Mouse (Mus musculus): ENCODE results near the gene Srgap2. TPM values are rescaled to one million over a fixed set of nuclear protein-coding genes. Genes with fewer than 3 reads are reported as not detected.
"Not testable (repeated sequence)": the region's sequence is repeated elsewhere in the genome, so short reads cannot be mapped to it uniquely, and the experiment has no call there.

The Srgap2 gene
- total and polyA plus RNA-seq, 3 experiments, result 27.9 to 135 (median 32.5) TPM

GRCm38 (mm10) chr1:131336017-131336416 lies 191.1 kb downstream of the Srgap2 start:
- ATAC-seq (ENCODE audit: extremely low read depth, insufficient number of reproducible peaks, low FRiP score, poor library complexity, severe bottlenecking) (no peak), DNase-seq (ENCODE audit: low spot score) (no peak)
- Histone ChIP-seq H3K9me3 (replicated peaks) (no peaks in the 10 kb centered on the region), H3K27me3 (ENCODE audit: insufficient read depth, low read length) (no peaks in the 10 kb centered on the region), H3K4me3 (ENCODE audit: low read depth, low read length) (no peak overlapping the region), H3K36me3 (replicated peaks) (peaks cover 64% of the 10 kb centered on the region), H3K4me1 (ENCODE audit: insufficient read depth, low read depth, low read length) (no peaks in the 10 kb centered on the region)
- no peak for TF ChIP-seq TAL1 (conservative IDR thresholded peaks at IDR 0.05; ENCODE audit: low read depth, low read length)
- TF ChIP-seq POLR2AphosphoS5 (IDR thresholded peaks at IDR 0.05; ENCODE audit: insufficient replicate concordance, low read depth, low read length), result no peak
- TF ChIP-seq CTCF (IDR thresholded peaks at IDR 0.05; ENCODE audit: low read depth, low read length), result no peak
- no peak for TF ChIP-seq GATA1 (IDR thresholded peaks at IDR 0.05; ENCODE audit: borderline replicate concordance, low read length)
- TF ChIP-seq GATA2 (IDR thresholded peaks at IDR 0.05; ENCODE audit: borderline replicate concordance, low read depth, low read length), result no peak

- Histone ChIP-seq H3K9me3 (replicated peaks) (no peaks in the 10 kb centered on the region), H3K4me1 (ENCODE audit: insufficient read depth, low read depth, low read length) (no peaks in the 10 kb centered on the region), H3K36me3 (replicated peaks) (peaks cover 63% of the 10 kb centered on the region), H3K27me3 (ENCODE audit: insufficient read depth, low read length) (no peaks in the 10 kb centered on the region), H3K4me3 (ENCODE audit: low read depth, low read length) (no peak overlapping the region)
- ATAC-seq (ENCODE audit: extremely low read depth, insufficient number of reproducible peaks, low FRiP score, poor library complexity, severe bottlenecking) (no peak), DNase-seq (ENCODE audit: low spot score) (no peak)
- TF ChIP-seq POLR2AphosphoS5 (IDR thresholded peaks at IDR 0.05; ENCODE audit: insufficient replicate concordance, low read depth, low read length), result no peak
- TF ChIP-seq CTCF (IDR thresholded peaks at IDR 0.05; ENCODE audit: low read depth, low read length), result no peak
- TF ChIP-seq GATA2 (IDR thresholded peaks at IDR 0.05; ENCODE audit: borderline replicate concordance, low read depth, low read length), result no peak
- TF ChIP-seq TAL1 (conservative IDR thresholded peaks at IDR 0.05; ENCODE audit: low read depth, low read length), result no peak
- TF ChIP-seq GATA1 (IDR thresholded peaks at IDR 0.05; ENCODE audit: borderline replicate concordance, low read length), result no peak
Measured at GRCm38 (mm10) chr1:131335604-131336003, 191.5 kb downstream of the Srgap2 start.

GRCm38 (mm10) chr1:131331180-131331579 lies 196.0 kb downstream of the Srgap2 start:
- Histone ChIP-seq H3K27me3 (ENCODE audit: insufficient read depth, low read length) (no peaks in the 10 kb centered on the region), H3K4me3 (ENCODE audit: low read depth, low read length) (no peak overlapping the region), H3K4me1 (ENCODE audit: insufficient read depth, low read depth, low read length) (no peaks in the 10 kb centered on the region), H3K36me3 (replicated peaks) (peaks cover 56% of the 10 kb centered on the region), H3K9me3 (replicated peaks) (no peaks in the 10 kb centered on the region)
- TF ChIP-seq POLR2AphosphoS5 (IDR thresholded peaks at IDR 0.05; ENCODE audit: insufficient replicate concordance, low read depth, low read length), result no peak
- TF ChIP-seq GATA2 (IDR thresholded peaks at IDR 0.05; ENCODE audit: borderline replicate concordance, low read depth, low read length), result no peak
- no peak for TF ChIP-seq TAL1 (conservative IDR thresholded peaks at IDR 0.05; ENCODE audit: low read depth, low read length)
- TF ChIP-seq CTCF (IDR thresholded peaks at IDR 0.05; ENCODE audit: low read depth, low read length), result no peak
- TF ChIP-seq GATA1 (IDR thresholded peaks at IDR 0.05; ENCODE audit: borderline replicate concordance, low read length), result no peak
- no peak for DNase-seq (ENCODE audit: low spot score)
- no peak for ATAC-seq (ENCODE audit: extremely low read depth, insufficient number of reproducible peaks, low FRiP score, poor library complexity, severe bottlenecking)

DNA sequence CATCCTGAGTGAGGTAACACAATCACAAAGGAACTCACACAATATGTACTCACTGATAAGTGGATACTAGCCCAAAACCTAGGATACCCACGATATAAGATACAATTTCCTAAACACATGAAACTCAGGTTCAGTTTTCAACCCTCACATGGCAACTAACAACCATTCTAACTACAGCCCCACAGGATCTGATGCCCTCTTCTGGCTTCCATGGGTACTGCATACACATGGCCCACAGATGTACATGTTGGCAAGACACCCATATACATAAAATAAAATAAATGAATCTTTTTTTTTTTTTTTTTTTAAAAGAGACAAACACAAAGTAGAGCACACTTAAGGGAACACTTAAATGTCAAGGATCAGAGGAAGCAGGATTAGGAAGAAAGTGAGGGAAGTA lies 198.1 kb downstream of the Srgap2 start:
- not testable (repeated sequence) for DNase-seq (ENCODE audit: low spot score); H3K4me3 ChIP-seq (ENCODE audit: low read depth, low read length); H3K9me3 ChIP-seq (replicated peaks); H3K27me3 ChIP-seq (ENCODE audit: insufficient read depth, low read length); H3K4me1 ChIP-seq (ENCODE audit: insufficient read depth, low read depth, low read length); ATAC-seq (ENCODE audit: extremely low read depth, insufficient number of reproducible peaks, low FRiP score, poor library complexity, severe bottlenecking)
- peak; percentile 33 for TF ChIP-seq CTCF (IDR thresholded peaks at IDR 0.05; ENCODE audit: low read depth, low read length)
- H3K36me3 ChIP-seq (replicated peaks), result peaks cover 56% of the 10 kb centered on the region

GRCm38 (mm10) chr1:131327167-131327566 lies 200.0 kb downstream of the Srgap2 start:
- ATAC-seq (ENCODE audit: extremely low read depth, insufficient number of reproducible peaks, low FRiP score, poor library complexity, severe bottlenecking) (no peak), DNase-seq (ENCODE audit: low spot score) (no peak)
- Histone ChIP-seq H3K27me3 (ENCODE audit: insufficient read depth, low read length) (no peaks in the 10 kb centered on the region), H3K36me3 (replicated peaks) (peaks cover 44% of the 10 kb centered on the region), H3K4me3 (ENCODE audit: low read depth, low read length) (no peak overlapping the region), H3K9me3 (replicated peaks) (no peaks in the 10 kb centered on the region), H3K4me1 (ENCODE audit: insufficient read depth, low read depth, low read length) (no peaks in the 10 kb centered on the region)
- no peak for TF ChIP-seq TAL1 (conservative IDR thresholded peaks at IDR 0.05; ENCODE audit: low read depth, low read length)
- TF ChIP-seq GATA1 (IDR thresholded peaks at IDR 0.05; ENCODE audit: borderline replicate concordance, low read length), result no peak
- no peak for TF ChIP-seq CTCF (IDR thresholded peaks at IDR 0.05; ENCODE audit: low read depth, low read length)
- no peak for TF ChIP-seq POLR2AphosphoS5 (IDR thresholded peaks at IDR 0.05; ENCODE audit: insufficient replicate concordance, low read depth, low read length)
- TF ChIP-seq GATA2 (IDR thresholded peaks at IDR 0.05; ENCODE audit: borderline replicate concordance, low read depth, low read length), result no peak

GRCm38 (mm10) chr1:131324816-131325463 lies 202.2 kb downstream of the Srgap2 start:
- H3K36me3 ChIP-seq (replicated peaks), result peaks cover 51% of the 10 kb centered on the region
- DNase-seq (ENCODE audit: low spot score), result no peak
- TF ChIP-seq TAL1 (conservative IDR thresholded peaks at IDR 0.05; ENCODE audit: low read depth, low read length) (no peak), GATA1 (IDR thresholded peaks at IDR 0.05; ENCODE audit: borderline replicate concordance, low read length) (no peak), POLR2AphosphoS5 (IDR thresholded peaks at IDR 0.05; ENCODE audit: insufficient replicate concordance, low read depth, low read length) (no peak), GATA2 (IDR thresholded peaks at IDR 0.05; ENCODE audit: borderline replicate concordance, low read depth, low read length) (no peak), CTCF (IDR thresholded peaks at IDR 0.05; ENCODE audit: low read depth, low read length) (no peak)
- no peaks in the 10 kb centered on the region for H3K27me3 ChIP-seq (ENCODE audit: insufficient read depth, low read length)
- no peak for ATAC-seq (ENCODE audit: extremely low read depth, insufficient number of reproducible peaks, low FRiP score, poor library complexity, severe bottlenecking)
- no peak overlapping the region for H3K4me3 ChIP-seq (ENCODE audit: low read depth, low read length)
- no peaks in the 10 kb centered on the region for H3K4me1 ChIP-seq (ENCODE audit: insufficient read depth, low read depth, low read length)
- no peaks in the 10 kb centered on the region for H3K9me3 ChIP-seq (replicated peaks)

Measured in G1E (cell line).